Mouse (Mus musculus) MEL (cell line): ENCODE results near the gene Olfr187.

ENCODE experiments used
- CTCF ChIP-seq, 3 experiments: IDR thresholded peaks in 2 of 3; conservative IDR thresholded peaks in 1 of 3; 2 replicates each; pipeline ENCODE4 v1.5.1; 2011 to 2012; ENCODE audit warnings: low read length in 3 of 3, low read depth in 2 of 3, mild to moderate bottlenecking in 2 of 3, improper control_type of control experiment in 1 of 3, inconsistent platforms in 1 of 3, mixed read lengths in 1 of 3, moderate library complexity in 1 of 3; ENCODE audit not compliant: control insufficient read depth in 1 of 3, insufficient read depth in 1 of 3, poor library complexity in 1 of 3, severe bottlenecking in 1 of 3
- HCFC1 ChIP-seq: IDR thresholded peaks from 2 replicates; pipeline ENCODE4 v1.6.1; 2012; ENCODE audit warnings: low read depth, mild to moderate bottlenecking, inconsistent platforms, low read length, improper control_type of control experiment, moderate library complexity
- POLR2A ChIP-seq, 2 experiments: IDR thresholded peaks; 2 replicates each; pipeline ENCODE4 v1.6.1; 2011 to 2012; ENCODE audit warnings: low read length in 2 of 2, mild to moderate bottlenecking in 2 of 2, control low read depth in 1 of 2, improper control_type of control experiment in 1 of 2, low read depth in 1 of 2, moderate library complexity in 1 of 2; ENCODE audit not compliant: control insufficient read depth in 1 of 2, insufficient read depth in 1 of 2, poor library complexity in 1 of 2
- TBP ChIP-seq: IDR thresholded peaks from 2 replicates; pipeline ENCODE4 v1.8.0; 2011; ENCODE audit warnings: low read depth, low read length, improper control_type of control experiment
- TCF12 ChIP-seq: IDR thresholded peaks from 2 replicates; pipeline ENCODE4 v1.6.1; 2014; ENCODE audit warnings: low read depth, mild to moderate bottlenecking, inconsistent platforms, low read length, improper control_type of control experiment, moderate library complexity

DNA sequence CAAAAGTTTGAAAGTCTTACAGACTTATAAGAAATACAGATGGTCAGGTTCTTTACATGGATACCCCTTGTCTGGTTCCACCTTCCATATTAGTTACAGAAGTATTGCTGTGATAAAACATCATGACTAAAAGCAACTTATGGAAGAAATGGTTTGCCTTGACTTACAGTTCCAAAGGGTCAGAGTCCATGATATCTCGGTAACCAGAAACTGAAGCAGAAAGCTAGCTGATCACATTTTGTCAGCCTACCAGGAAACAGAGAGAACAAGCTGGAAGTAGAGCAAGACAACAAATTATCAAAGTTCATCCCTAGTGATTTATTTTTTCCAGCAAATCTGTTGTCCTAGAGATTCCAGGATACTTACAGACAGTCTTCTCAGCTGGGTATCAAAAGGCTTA lies 34.0 kb upstream of the Olfr187 start:
- TF ChIP-seq CTCF (IDR thresholded peaks at IDR 0.05 in 2 of 3, conservative IDR thresholded peaks at IDR 0.05 in 1 of 3; ENCODE audit: control insufficient read depth in 1 of 3, insufficient read depth in 1 of 3, low read depth in 2 of 3, low read length in 3 of 3, poor library complexity in 1 of 3, severe bottlenecking in 1 of 3) (no peak), HCFC1 (no peak), TCF12 (no peak), POLR2A (IDR thresholded peaks at IDR 0.05; ENCODE audit: control insufficient read depth in 1 of 2, insufficient read depth in 1 of 2, low read depth in 1 of 2, low read length in 2 of 2, poor library complexity in 1 of 2) (no peak), TBP (no peak)
